Mouse (Mus musculus) naive thymus-derived CD4-positive, alpha-beta T cell, adult 2 months (primary cell): ENCODE results near the gene Pard6b.

Source experiments
- DNase-seq: peaks from one replicate; pipeline ENCODE4 v3.0.0-alpha.2; 2011; ENCODE audit warnings: low read depth

The Pard6b gene

GRCm38 (mm10) chr2:168063712-168064111, 17.1 kb upstream of the Pard6b start:
- DNase-seq: no peak

GRCm38 (mm10) chr2:168065511-168065910, 15.3 kb upstream of the Pard6b start:
- DNase-seq: no peak

- no peak for DNase-seq
These were observed 14.0 kb upstream of the Pard6b start for GRCm38 (mm10) chr2:168066783-168067182.

GRCm38 (mm10) chr2:168070425-168070824, 10.4 kb upstream of the Pard6b start:
- no peak for DNase-seq

GRCm38 (mm10) chr2:168072436-168073131, 8.2 kb upstream of the Pard6b start:
- no peak for DNase-seq

- DNase-seq: no peak
These were observed 7.1 kb upstream of the Pard6b start for GRCm38 (mm10) chr2:168073722-168074121.

- no peak for DNase-seq
These were observed 6.3 kb upstream of the Pard6b start for GRCm38 (mm10) chr2:168074457-168074856.

GRCm38 (mm10) chr2:168076840-168077576, 3.8 kb upstream of the Pard6b start:
- DNase-seq: no peak

- peak; percentile 14 for DNase-seq
These were observed 2.5 kb upstream of the Pard6b start for GRCm38 (mm10) chr2:168078107-168078830.

GRCm38 (mm10) chr2:168081299-168081932, 612 bp downstream of the Pard6b start:
- DNase-seq: peak; percentile 57

GRCm38 (mm10) chr2:168081933-168082306, 1.1 kb downstream of the Pard6b start:
- no peak for DNase-seq

- DNase-seq: peak; percentile 20
These were observed 2.8 kb downstream of the Pard6b start for GRCm38 (mm10) chr2:168083593-168083992.

GRCm38 (mm10) chr2:168084228-168084627, 3.4 kb downstream of the Pard6b start:
- DNase-seq: no peak

- DNase-seq: no peak
These were observed 4.9 kb downstream of the Pard6b start for GRCm38 (mm10) chr2:168085621-168086265.

GRCm38 (mm10) chr2:168086318-168086717, 5.5 kb downstream of the Pard6b start:
- DNase-seq: no peak

GRCm38 (mm10) chr2:168086839-168087238, 6.0 kb downstream of the Pard6b start:
- no peak for DNase-seq

- no peak for DNase-seq
These were observed 10.8 kb downstream of the Pard6b start for GRCm38 (mm10) chr2:168091560-168091959.

GRCm38 (mm10) chr2:168093077-168093476, 12.3 kb downstream of the Pard6b start:
- no peak for DNase-seq

GRCm38 (mm10) chr2:168095077-168095476, 14.3 kb downstream of the Pard6b start:
- DNase-seq: no peak

- no peak for DNase-seq
These were observed 15.7 kb downstream of the Pard6b start for GRCm38 (mm10) chr2:168096487-168096886.

GRCm38 (mm10) chr2:168098040-168098439, 17.2 kb downstream of the Pard6b start:
- peak; percentile 65 for DNase-seq

GRCm38 (mm10) chr2:168100008-168100407, 19.2 kb downstream of the Pard6b start:
- no peak for DNase-seq
